Mouse (Mus musculus) spleen, adult 2 months (tissue): Measurements from ENCODE around the gene Olfr1337. TPM values are rescaled to one million over a fixed set of nuclear protein-coding genes. Genes with fewer than 3 reads are reported as not detected.

Source experiments
- DNase-seq, 2 experiments: peaks; one replicate each; pipeline versions ENCODE4 v3.0.0 to v3.0.0-alpha.2; 2012 to 2021; ENCODE audit warnings: low spot score in 2 of 2, low read depth in 1 of 2
- H3K27ac ChIP-seq: fragments of 200-500 bp; 2 replicates; pipeline ENCODE4 v1.5.1; 2012; ENCODE audit warnings: low read length, inconsistent platforms; ENCODE audit not compliant: insufficient read depth
- H3K27me3 ChIP-seq: fragments of 200-500 bp; 2 replicates; pipeline ENCODE4 v1.6.1; 2012; ENCODE audit warnings: mild to moderate bottlenecking, moderate library complexity, low read length, inconsistent platforms; ENCODE audit not compliant: control insufficient read depth, insufficient read depth
- H3K36me3 ChIP-seq: fragments of 200-500 bp; 2 replicates; pipeline ENCODE4 v1.6.1; 2012; ENCODE audit warnings: mild to moderate bottlenecking, low read length, inconsistent platforms; ENCODE audit not compliant: control insufficient read depth, insufficient read depth
- H3K4me1 ChIP-seq: fragments of 200-500 bp; 2 replicates; pipeline ENCODE4 v1.6.1; 2011; ENCODE audit warnings: inconsistent platforms; ENCODE audit not compliant: control insufficient read depth, insufficient read depth, insufficient read length
- H3K4me3 ChIP-seq: fragments of 200-500 bp; 2 replicates; pipeline ENCODE4 v1.5.1; 2011; ENCODE audit warnings: mild to moderate bottlenecking, inconsistent platforms; ENCODE audit not compliant: insufficient read depth, insufficient read length; ENCODE audit errors: extremely low read depth
- CTCF ChIP-seq: fragments of 200-500 bp; IDR thresholded peaks from 2 replicates; pipeline ENCODE4 v1.5.1; 2011; ENCODE audit warnings: mild to moderate bottlenecking, inconsistent platforms; ENCODE audit not compliant: insufficient read depth, insufficient read length, insufficient replicate concordance; ENCODE audit errors: extremely low read depth
- POLR2A ChIP-seq: fragments of 200-500 bp; IDR thresholded peaks from 2 replicates; pipeline ENCODE4 v1.6.1; 2011; ENCODE audit warnings: low read depth, low read length, inconsistent platforms
- WGBS: fragments of 180-500 bp; shearing (Covaris S2); methylation state at CpG from one replicate; pipeline ENCODE4 v1.1.7; 2018; 5-methylcytosine and 5-hydroxymethylcytosine counted together
- polyA plus RNA-seq: library from polyadenylated mRNA; depleted of rRNA; stranded (reverse); fragments of >200 nt; gene quantifications from 2 replicates; pipeline ENCODE4 v1.2.3, GENCODE M21; 2012; rRNA removed

Olfr1337 gene
- polyA plus RNA-seq, 1 experiment, result not detected

DNA sequence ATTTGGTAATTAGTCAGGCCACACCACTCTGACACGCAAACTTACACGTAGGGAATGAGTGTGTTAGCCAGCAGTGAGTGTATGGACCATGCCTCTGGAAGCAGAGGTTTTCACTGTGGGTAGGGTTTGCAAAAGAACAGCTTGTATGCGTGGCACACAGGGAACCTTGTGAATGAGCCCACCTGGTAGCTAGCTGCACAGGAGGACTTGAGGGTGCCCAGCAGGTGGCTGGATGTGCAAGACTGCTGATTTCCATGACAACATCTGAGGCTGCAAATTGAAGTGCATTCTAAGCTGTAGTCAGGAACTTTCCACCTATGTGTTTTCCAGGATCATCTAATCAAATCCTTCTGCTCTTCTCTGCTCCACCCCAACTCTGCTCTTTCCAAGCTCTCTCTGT, 42.8 kb downstream of the Olfr1337 start:
- H3K4me3 ChIP-seq, result no peak overlapping the region
- H3K36me3 ChIP-seq, result no peaks in the 10 kb centered on the region
- no peak for DNase-seq
- 58% methylated on average over 3 of the region's 3 CpGs for WGBS
- TF ChIP-seq CTCF, result no peak
- TF ChIP-seq POLR2A, result no peak
- no peak overlapping the region for H3K27ac ChIP-seq
- no peaks in the 10 kb centered on the region for H3K27me3 ChIP-seq
- no peaks in the 10 kb centered on the region for H3K4me1 ChIP-seq

DNA sequence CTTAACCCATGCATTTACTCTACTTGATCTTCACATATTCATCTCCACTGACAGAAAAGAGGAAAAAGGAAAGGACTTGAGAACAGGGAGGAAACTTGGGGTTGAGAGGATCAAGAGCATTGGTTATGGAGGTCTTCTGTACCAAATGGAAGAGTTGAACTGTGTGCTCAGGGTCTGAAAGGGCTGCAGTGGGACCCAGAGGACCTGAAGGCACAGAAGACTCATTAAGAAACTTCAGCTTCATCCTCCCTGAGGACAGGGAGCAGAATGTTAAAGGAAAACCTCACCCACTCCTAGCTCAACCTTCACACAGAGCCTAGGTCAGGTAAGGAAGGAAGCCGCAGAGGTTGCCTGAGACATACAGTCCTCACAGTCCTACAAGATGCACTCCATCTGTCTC, 50.5 kb downstream of the Olfr1337 start, which contains the start of gene Olfr1339:
Gene Olfr1339, plus strand, starts transcription at position 301 of the 400 bp plus-strand sequence.
- DNase-seq, result no peak
- no peaks in the 10 kb centered on the region for H3K27me3 ChIP-seq
- no peak within 1 kb of the TSS for H3K27ac ChIP-seq
- 85% methylated on average over 1 of the region's 1 CpGs for WGBS
- H3K4me3 ChIP-seq, result no peak within 1 kb of the TSS
- TF ChIP-seq CTCF (no peak), POLR2A (no peak)
- H3K4me1 ChIP-seq, result no peaks in the 10 kb centered on the region
- no peaks in the 10 kb centered on the region for H3K36me3 ChIP-seq

Other genes starting within 250 kb of the Olfr1337 start
- 0.54 and 0.79 TPM in 2 replicates for gene Tmem125, start 238.5 kb downstream of the Olfr1337 start, polyA plus RNA-seq
- gene Cfap57, start 161.8 kb downstream of the Olfr1337 start, polyA plus RNA-seq, result not detected in 2 replicates
- 17.5 and 18.5 TPM in 2 replicates for gene Ebna1bp2, start 161.8 kb downstream of the Olfr1337 start, polyA plus RNA-seq
- not detected in 2 replicates for gene Olfr62, start 123.6 kb downstream of the Olfr1337 start, polyA plus RNA-seq
- gene Olfr1342, start 89.8 kb downstream of the Olfr1337 start, polyA plus RNA-seq, result 0.18 TPM in 1 of 2 replicates, not detected in the other
- not detected in 2 replicates for gene Olfr1341, start 79.1 kb downstream of the Olfr1337 start, polyA plus RNA-seq
- not detected in 2 replicates for gene Olfr1340, start 62.4 kb downstream of the Olfr1337 start, polyA plus RNA-seq
- gene Olfr1339, start 50.4 kb downstream of the Olfr1337 start, polyA plus RNA-seq, result not detected in 2 replicates
- not detected in 2 replicates for gene Olfr1338, start 23.8 kb downstream of the Olfr1337 start, polyA plus RNA-seq
- gene Olfr1335, start 27.4 kb upstream of the Olfr1337 start, polyA plus RNA-seq, result not detected in 2 replicates
- gene Olfr1333, start 53.7 kb upstream of the Olfr1337 start, polyA plus RNA-seq, result not detected in 2 replicates
- gene Olfr1331, start 82.1 kb upstream of the Olfr1337 start, polyA plus RNA-seq, result not detected in 2 replicates
- not detected in 2 replicates for gene Olfr1330, start 106.0 kb upstream of the Olfr1337 start, polyA plus RNA-seq
- gene Olfr1329, start 134.9 kb upstream of the Olfr1337 start, polyA plus RNA-seq, result not detected in 2 replicates
- gene Olfr1328, start 156.0 kb upstream of the Olfr1337 start, polyA plus RNA-seq, result not detected in 2 replicates
- gene Lao1, start 179.0 kb upstream of the Olfr1337 start, polyA plus RNA-seq, result not detected in 2 replicates